Mouse (Mus musculus) embryonic facial prominence, embryonic 10.5 days (tissue): Measurements from ENCODE around the gene Nudt4. TPM values are rescaled to one million over a fixed set of nuclear protein-coding genes. Genes with fewer than 3 reads are reported as not detected.
"Not testable (repeated sequence)": the region's sequence is repeated elsewhere in the genome, so short reads cannot be mapped to it uniquely, and the experiment has no call there.

Experiments
- DNase-seq: peaks from one replicate; pipeline ENCODE4 v3.0.0-alpha.2; 2017; ENCODE audit warnings: low spot score
- H3K27ac ChIP-seq: fragments of 300-500 bp; sonication (generic); replicated peaks from 2 replicates; pipeline ENCODE4 v1.5.1; 2016; ENCODE audit warnings: mild to moderate bottlenecking
- H3K27me3 ChIP-seq: fragments of 300-500 bp; sonication (generic); replicated peaks from 2 replicates; pipeline ENCODE4 v1.6.1; 2016; ENCODE audit warnings: low read depth, mild to moderate bottlenecking; ENCODE audit not compliant: poor library complexity, severe bottlenecking
- H3K36me3 ChIP-seq: fragments of 300-500 bp; sonication (generic); replicated peaks from 2 replicates; pipeline ENCODE4 v1.6.1; 2016; ENCODE audit warnings: mild to moderate bottlenecking, moderate library complexity
- H3K4me1 ChIP-seq: fragments of 300-500 bp; sonication (generic); 2 replicates; pipeline ENCODE4 v1.6.1; 2016
- H3K4me3 ChIP-seq: fragments of 300-500 bp; sonication (generic); 2 replicates; pipeline ENCODE4 v1.5.1; 2016; ENCODE audit warnings: mild to moderate bottlenecking, moderate library complexity
- H3K9me3 ChIP-seq: fragments of 300-500 bp; sonication (generic); 2 replicates; pipeline ENCODE4 v1.6.1; 2016; ENCODE audit warnings: mild to moderate bottlenecking
- WGBS: fragments of 180-500 bp; shearing (Covaris S2); methylation state at CpG from one replicate; pipeline ENCODE4 v1.1.7; 2016; 5-methylcytosine and 5-hydroxymethylcytosine counted together
- polyA plus RNA-seq: library from polyadenylated mRNA; unstranded; fragments of >200 nt; fragmentation: Nextera tagmentation; extraction: Ambion mirVana; gene quantifications from 2 replicates; pipeline ENCODE4 v1.2.1, GENCODE M21; 2016

Gene Nudt4
- polyA plus RNA-seq, 1 experiment from 2014 or later = 82.9 TPM

GRCm38 (mm10) chr10:95562859-95563841 lies 796 bp downstream of the Nudt4 start:
- Histone ChIP-seq H3K9me3 (no peaks in the 10 kb centered on the region), H3K4me1 (peaks cover 50% of the 10 kb centered on the region), H3K4me3 (peak overlapping the region; percentile 92), H3K27ac (peak overlapping the region; percentile 97), H3K36me3 (peaks cover 27% of the 10 kb centered on the region), H3K27me3 (no peaks in the 10 kb centered on the region)
- peak; percentile 69 for DNase-seq
- 1% methylated on average over 65 of the region's 65 CpGs for WGBS

DNA sequence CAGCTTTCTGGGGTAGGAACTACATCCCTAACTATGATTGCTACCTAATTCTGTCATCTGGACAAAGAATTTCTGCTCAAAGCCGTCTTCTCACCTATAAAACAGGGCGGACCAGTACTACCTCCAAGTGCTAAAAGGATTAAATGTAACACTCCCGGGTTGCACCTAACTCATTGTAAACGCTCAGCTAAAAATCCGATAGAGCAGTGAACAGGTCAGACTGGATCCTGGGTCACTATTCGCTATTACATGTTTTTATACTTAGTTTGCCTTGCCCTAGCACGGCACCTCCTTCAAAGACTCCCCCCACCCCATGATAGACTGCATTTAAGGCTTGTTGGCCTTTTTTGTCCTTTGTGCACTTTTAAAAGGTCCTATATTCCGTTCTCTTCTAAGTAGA lies 1.6 kb downstream of the Nudt4 start:
- no peak for DNase-seq
- Histone ChIP-seq H3K36me3 (peaks cover 35% of the 10 kb centered on the region), H3K27me3 (no peaks in the 10 kb centered on the region), H3K9me3 (no peaks in the 10 kb centered on the region), H3K4me1 (peaks cover 50% of the 10 kb centered on the region), H3K4me3 (peak overlapping the region; percentile 92), H3K27ac (peak overlapping the region; percentile 97)
- WGBS = 20% methylated on average over 8 of the region's 8 CpGs

DNA sequence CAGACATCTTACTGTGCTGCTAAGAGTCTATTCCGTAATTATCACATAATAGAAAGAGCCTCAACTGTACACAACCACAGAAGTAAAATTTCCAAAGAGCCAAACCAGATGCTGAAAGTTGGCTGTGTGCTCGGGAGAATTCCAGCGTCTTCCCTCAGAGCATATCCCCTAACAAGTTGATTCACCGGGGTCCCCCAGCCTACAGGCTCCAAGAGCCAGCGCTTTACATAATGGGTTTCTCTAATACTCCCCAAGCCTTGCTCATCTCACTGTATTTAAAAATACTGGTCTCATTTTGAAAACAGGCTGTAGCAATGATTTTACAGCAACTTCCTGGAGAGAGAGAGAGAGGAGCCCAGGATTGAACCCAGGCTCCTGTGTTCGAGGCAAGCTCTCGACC lies 2.3 kb downstream of the Nudt4 start:
- no peak overlapping the region for H3K27ac ChIP-seq
- 71% methylated on average over 7 of the region's 7 CpGs for WGBS
- no peak for DNase-seq
- no peaks in the 10 kb centered on the region for H3K9me3 ChIP-seq
- H3K36me3 ChIP-seq = peaks cover 38% of the 10 kb centered on the region
- H3K4me1 ChIP-seq = peaks cover 50% of the 10 kb centered on the region
- H3K27me3 ChIP-seq = no peaks in the 10 kb centered on the region
- H3K4me3 ChIP-seq = peak overlapping the region; percentile 92

DNA sequence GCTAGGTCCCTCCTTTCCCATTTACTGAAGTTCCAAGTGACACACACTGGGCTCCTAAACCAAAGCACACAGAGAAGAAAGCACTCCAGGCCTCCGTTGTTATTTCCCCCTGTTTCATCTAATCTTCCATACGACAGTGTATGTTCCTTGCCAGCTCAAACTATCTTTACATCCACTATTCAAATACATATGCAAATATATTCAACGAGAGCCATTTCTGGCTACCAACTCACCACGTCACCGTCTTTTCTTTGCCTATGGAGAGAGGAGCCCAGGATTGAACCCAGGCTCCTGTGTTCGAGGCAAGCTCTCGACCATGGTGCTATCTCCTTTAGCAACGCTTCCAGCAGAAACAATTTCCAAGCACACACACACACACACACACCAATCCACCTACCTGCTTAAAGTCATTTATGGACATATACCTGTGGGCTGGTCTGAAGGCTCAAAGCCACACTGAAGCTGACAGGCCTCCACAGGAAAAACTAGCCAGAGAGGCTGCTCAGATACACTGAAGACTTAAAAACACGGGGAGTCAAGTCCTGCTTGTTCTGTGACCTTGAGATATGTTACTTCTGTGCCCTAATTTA lies 3.5 kb downstream of the Nudt4 start:
- peak overlapping the region; percentile 21; the same call in 1 of the 2 replicates for H3K4me3 ChIP-seq
- H3K9me3 ChIP-seq = no peaks in the 10 kb centered on the region
- peaks cover 41% of the 10 kb centered on the region for H3K4me1 ChIP-seq
- 92% methylated on average over 9 of the region's 9 CpGs for WGBS
- H3K27me3 ChIP-seq = no peaks in the 10 kb centered on the region
- no peak for DNase-seq
- H3K27ac ChIP-seq = no peak overlapping the region
- peaks cover 49% of the 10 kb centered on the region for H3K36me3 ChIP-seq

DNA sequence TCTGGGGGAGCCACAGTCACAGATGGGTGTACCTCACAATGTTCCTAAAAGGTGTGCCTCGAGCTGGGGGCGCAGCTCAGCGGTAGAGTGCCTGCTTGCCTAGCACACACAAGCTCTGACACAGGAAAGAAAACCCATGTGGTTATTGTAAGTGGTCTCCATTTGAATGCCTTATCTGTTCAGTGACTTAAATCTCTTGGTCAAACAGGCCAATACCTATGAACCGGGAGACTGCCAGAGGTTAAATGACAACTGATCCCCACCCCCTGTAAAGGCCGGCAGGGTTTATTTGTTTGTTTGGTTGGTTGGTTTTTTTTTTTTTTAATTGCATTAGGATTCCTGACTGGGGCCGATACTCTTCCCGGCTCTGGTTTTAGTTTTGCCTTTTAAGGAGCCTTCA lies 4.5 kb downstream of the Nudt4 start:
- Histone ChIP-seq H3K27ac (no peak overlapping the region), H3K9me3 (no peaks in the 10 kb centered on the region), H3K4me3 (peak overlapping the region; percentile 21; the same call in 1 of the 2 replicates), H3K27me3 (no peaks in the 10 kb centered on the region), H3K4me1 (peaks cover 33% of the 10 kb centered on the region), H3K36me3 (peaks cover 60% of the 10 kb centered on the region)
- no peak for DNase-seq
- 68% methylated on average over 7 of the region's 7 CpGs for WGBS

- WGBS = 89% methylated on average over 5 of the region's 5 CpGs
- Histone ChIP-seq H3K4me1 (peaks cover 27% of the 10 kb centered on the region), H3K27me3 (no peaks in the 10 kb centered on the region), H3K4me3 (no peak overlapping the region), H3K36me3 (peaks cover 67% of the 10 kb centered on the region), H3K9me3 (no peaks in the 10 kb centered on the region), H3K27ac (no peak overlapping the region)
- no peak for DNase-seq
Measured at GRCm38 (mm10) chr10:95557337-95557828, 6.6 kb downstream of the Nudt4 start.

- 84% methylated on average over 11 of the region's 11 CpGs for WGBS
- H3K9me3 ChIP-seq = no peaks in the 10 kb centered on the region
- no peak overlapping the region for H3K4me3 ChIP-seq
- peaks cover 15% of the 10 kb centered on the region for H3K4me1 ChIP-seq
- no peak for DNase-seq
- peaks cover 78% of the 10 kb centered on the region for H3K36me3 ChIP-seq
- H3K27ac ChIP-seq = no peak overlapping the region
- H3K27me3 ChIP-seq = no peaks in the 10 kb centered on the region
Measured at GRCm38 (mm10) chr10:95555866-95556265, 8.1 kb downstream of the Nudt4 start.

GRCm38 (mm10) chr10:95552326-95552725 lies 11.6 kb downstream of the Nudt4 start:
- WGBS = 69% methylated on average over 3 of the region's 3 CpGs
- Histone ChIP-seq H3K36me3 (peaks cover 78% of the 10 kb centered on the region), H3K27ac (no peak overlapping the region), H3K9me3 (no peaks in the 10 kb centered on the region), H3K4me1 (no peaks in the 10 kb centered on the region), H3K4me3 (no peak overlapping the region), H3K27me3 (no peaks in the 10 kb centered on the region)
- DNase-seq = no peak

- no peak for DNase-seq
- H3K27me3 ChIP-seq = no peaks in the 10 kb centered on the region
- H3K9me3 ChIP-seq = no peaks in the 10 kb centered on the region
- H3K27ac ChIP-seq = no peak overlapping the region
- H3K4me1 ChIP-seq = no peaks in the 10 kb centered on the region
- H3K36me3 ChIP-seq = peaks cover 81% of the 10 kb centered on the region
- no peak overlapping the region for H3K4me3 ChIP-seq
Measured at GRCm38 (mm10) chr10:95551752-95552151, 12.2 kb downstream of the Nudt4 start.

DNA sequence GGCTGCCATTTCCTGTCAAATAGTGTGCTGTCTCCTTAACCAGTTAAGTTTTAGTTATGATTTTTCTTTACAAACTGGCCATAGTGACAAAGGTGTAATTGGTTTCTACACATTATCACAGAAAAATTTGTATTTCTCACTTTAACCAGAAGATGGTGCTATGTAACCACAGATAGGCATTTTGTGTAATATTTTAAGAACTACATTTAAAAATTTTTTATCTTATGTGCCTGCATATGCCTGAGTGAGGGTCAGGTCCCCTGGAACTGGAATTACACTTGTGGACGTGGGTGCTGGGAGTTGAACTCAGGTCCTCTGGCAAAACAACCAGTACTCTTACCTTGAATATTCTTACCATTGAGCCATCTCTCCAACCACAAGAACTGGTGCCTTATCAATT lies 13.4 kb downstream of the Nudt4 start:
- DNase-seq = no peak
- peaks cover 83% of the 10 kb centered on the region for H3K36me3 ChIP-seq

DNA sequence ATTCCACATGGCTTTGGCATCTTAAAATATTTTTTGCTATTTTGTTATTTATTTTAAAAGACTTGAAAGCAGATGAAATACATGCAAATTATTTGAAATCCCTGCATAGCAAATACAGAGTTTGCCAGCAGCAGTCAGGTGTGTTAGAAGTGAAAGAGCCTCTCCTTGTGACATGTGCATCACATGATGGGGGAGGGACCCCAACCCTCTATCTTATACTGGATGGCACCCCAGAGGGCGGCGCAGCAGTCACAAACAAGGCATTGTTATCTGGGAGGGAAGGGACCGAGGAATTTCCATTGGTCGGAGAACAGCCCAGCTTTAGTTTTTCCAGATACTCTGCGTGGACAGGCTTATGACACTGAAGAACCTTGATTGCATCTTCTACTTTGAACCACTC lies 14.9 kb downstream of the Nudt4 start:
- H3K36me3 ChIP-seq = peaks cover 83% of the 10 kb centered on the region
- not testable (repeated sequence) for H3K4me1 ChIP-seq
- WGBS = 49% methylated on average over 5 of the region's 5 CpGs

More for the DNA sequence above, 13.4 kb downstream of the Nudt4 start:
- H3K4me1 ChIP-seq = no peaks in the 10 kb centered on the region
- H3K27me3 ChIP-seq = no peaks in the 10 kb centered on the region
- WGBS = 72% methylated on average over 1 of the region's 1 CpGs
- H3K27ac ChIP-seq = no peak overlapping the region
- no peaks in the 10 kb centered on the region for H3K9me3 ChIP-seq
- no peak overlapping the region for H3K4me3 ChIP-seq

DNA sequence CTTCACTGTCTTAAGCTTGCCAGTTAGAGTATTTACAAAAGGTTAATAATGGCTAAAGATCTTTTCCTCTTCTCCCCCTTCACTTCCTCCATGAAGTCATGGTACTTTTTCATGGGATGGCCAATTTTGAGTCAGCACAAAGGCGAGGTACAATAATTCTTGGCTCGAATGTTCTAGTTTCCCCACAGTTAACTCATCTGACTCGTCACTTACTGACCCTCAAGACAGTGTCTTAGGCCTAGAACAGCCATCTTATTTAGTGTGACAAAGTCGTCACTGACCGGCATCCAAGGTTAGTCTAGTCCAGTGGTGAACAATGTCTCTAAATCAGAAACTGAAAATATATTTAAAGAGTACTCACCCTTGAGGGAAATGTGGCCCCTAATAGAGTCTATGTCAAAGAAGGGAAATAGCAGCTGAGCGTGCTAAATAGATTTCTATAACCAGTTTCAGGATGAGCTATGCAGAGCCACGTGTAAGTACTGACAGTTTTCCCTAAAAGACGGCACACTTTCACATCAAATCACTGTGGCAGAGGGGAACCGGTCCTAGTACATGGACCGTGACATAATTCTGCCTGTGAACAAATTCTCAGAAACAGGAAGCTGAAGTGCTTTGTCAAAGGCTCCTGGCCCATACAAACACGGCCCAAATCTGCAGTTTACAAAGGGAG lies 15.7 kb downstream of the Nudt4 start:
- Histone ChIP-seq H3K27me3 (no peaks in the 10 kb centered on the region), H3K9me3 (no peaks in the 10 kb centered on the region), H3K4me3 (no peak overlapping the region), H3K27ac (no peak overlapping the region), H3K36me3 (peaks cover 87% of the 10 kb centered on the region), H3K4me1 (no peaks in the 10 kb centered on the region)
- 86% methylated on average over 11 of the region's 11 CpGs for WGBS
- DNase-seq = no peak

More for the DNA sequence above, 14.9 kb downstream of the Nudt4 start:
- not testable (repeated sequence) for H3K9me3 ChIP-seq, H3K27ac ChIP-seq, H3K4me3 ChIP-seq, DNase-seq, H3K27me3 ChIP-seq
